Mouse (Mus musculus) olfactory bulb, adult 2 months (tissue): ENCODE results near the gene Btbd19.

Experiments
- CTCF ChIP-seq: fragments of 200-500 bp; IDR thresholded peaks from 2 replicates; pipeline ENCODE4 v1.5.1; 2012; ENCODE audit warnings: low read depth, mild to moderate bottlenecking, low read length, moderate library complexity; ENCODE audit not compliant: insufficient read depth
- POLR2A ChIP-seq: fragments of 200-500 bp; IDR thresholded peaks from 2 replicates; pipeline ENCODE4 v1.6.1; 2012; ENCODE audit warnings: mild to moderate bottlenecking, low read depth, low read length, moderate library complexity; ENCODE audit not compliant: insufficient read depth

GRCm38 (mm10) chr4:117104672-117105071, 20.9 kb downstream of the Btbd19 start:
- no peak for TF ChIP-seq POLR2A
- no peak for TF ChIP-seq CTCF
